Mouse (Mus musculus) kidney, postnatal 14 days (tissue): ENCODE results near the gene Casc3.

Experiments
- DNase-seq: peaks from one replicate; pipeline ENCODE4 v3.0.0; 2022; ENCODE audit warnings: mixed read lengths

The Casc3 gene

DNA sequence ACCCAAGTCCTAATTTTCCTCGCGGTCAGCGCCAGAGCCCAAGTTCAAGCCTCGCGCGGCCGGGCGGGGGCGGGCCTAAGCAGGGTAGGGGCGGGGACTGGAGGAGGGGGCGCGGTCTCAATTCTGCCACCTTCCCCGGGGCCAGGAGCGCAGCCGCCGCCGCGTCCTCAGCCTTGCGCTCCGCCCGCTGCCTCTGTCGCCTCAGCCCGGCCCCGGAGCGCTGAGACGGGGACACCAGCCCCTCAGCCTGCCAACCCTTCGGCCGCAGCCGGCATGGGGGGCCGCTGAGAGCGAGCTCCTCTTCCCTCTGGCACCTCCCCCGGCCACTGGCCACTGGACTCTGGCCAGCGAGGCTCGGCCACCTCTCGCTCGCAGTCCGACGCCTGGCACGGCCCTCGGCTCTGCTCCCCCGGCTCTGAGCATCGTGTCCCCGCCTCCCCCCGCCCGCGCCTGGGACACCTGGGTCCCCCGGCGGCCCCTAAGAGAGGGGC lies 32.0 kb downstream of the Casc3 start, which contains the start of gene Rapgefl1:
TSS of gene Rapgefl1 (plus strand) at position 135 of the 491 bp plus-strand sequence.
- DNase-seq: peak; percentile 90

DNA sequence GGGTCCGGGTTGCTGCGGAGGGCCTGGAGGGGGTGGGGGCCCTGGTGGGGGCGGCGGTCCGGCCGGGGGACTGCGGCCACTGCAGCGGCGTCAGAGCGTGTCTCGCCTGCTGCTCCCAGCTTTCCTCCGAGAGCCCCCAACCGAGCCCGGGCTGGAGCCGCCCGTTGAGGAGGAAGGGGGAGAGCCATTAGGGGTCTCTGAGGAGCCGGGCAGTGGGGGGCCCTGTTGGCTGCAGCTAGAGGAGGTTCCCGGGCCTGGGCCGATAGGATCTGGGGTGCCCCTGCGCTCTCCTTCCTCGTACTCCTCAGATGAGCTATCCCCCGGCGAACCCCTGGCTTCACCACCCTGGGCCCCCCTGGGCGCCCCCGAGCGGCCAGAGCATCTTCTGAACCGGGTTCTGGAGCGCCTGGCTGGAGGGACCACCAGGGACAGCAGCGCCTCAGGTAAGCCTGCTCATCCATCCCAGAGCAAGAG lies 32.6 kb downstream of the Casc3 start:
- peak; percentile 19 for DNase-seq

DNA sequence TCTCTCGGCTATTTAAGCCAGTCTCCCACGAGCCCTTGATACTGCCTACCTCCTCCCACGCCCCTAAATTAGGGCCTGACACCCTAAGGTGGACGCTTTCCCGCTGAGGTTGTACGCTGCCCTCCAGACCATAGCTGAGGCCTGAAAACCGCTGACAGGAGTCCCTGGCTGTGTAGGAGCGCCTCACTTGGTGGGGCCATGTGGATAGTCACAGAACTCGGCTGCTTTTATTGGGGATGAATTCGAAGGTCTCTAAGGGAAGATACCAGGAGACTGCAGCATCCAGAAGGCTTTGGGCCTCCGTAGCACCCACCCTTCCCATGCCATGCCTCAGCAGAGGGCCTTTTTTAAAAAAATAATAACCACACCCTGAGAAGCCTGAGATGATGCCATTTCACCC lies 33.2 kb downstream of the Casc3 start:
- DNase-seq: no peak

DNA sequence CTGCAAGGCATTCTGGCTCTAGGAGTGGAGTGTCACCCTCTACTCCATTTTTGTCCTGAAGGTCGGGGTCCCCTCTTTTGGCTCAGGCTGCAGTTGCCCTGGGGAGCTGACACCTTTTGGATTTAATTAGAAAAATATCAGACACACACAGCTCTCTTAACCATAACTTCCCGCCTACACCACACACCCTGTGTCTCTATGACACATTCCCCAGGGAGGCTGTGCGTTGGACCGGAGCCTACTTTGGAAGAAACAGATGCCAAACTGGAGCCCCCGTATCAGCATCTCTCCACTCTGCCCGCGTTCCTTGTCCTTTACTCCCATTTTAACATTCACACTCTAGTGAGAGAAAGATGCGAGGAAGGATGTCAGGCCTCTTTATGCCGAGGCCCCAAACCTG lies 33.8 kb downstream of the Casc3 start:
- DNase-seq: no peak

DNA sequence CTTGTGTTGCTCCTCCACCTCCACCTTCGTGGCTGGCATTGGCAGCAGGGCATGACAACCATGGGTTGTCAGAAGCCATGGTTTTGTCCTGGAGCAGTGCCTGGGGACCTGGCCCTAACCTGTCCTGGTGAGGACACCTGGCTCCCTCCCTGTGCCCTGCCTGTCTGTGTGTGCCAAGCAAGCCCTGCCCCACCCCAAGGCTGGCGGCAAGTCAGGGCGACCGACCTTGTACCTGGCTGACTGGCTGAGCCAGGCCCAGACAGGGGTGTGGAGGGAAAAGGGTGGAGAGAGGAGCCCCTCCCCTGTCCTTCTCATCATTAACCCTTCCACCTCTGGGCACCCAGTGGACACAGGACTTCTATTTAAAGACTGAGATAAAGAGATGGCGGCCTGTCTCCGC lies 34.7 kb downstream of the Casc3 start:
- peak; percentile 30 for DNase-seq

DNA sequence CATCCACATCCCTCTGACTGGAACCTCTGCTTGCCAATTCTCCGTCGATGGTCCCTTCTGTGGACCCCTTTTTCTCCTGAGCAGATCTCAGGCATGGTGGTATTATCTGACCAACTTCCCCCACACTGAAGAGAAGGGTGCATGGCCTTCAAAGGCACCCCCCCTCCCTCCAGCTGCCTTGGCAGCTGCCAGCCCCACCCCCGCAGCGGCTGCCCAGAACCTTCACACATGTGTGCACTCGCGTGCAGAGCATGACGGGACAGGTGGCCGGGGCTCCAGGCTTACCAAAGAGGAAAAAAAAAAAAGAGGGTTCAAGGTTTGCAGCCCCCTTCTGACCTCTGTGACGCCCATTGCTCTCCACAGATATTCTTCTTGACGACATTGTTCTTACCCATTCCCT lies 35.2 kb downstream of the Casc3 start:
- no peak for DNase-seq

DNA sequence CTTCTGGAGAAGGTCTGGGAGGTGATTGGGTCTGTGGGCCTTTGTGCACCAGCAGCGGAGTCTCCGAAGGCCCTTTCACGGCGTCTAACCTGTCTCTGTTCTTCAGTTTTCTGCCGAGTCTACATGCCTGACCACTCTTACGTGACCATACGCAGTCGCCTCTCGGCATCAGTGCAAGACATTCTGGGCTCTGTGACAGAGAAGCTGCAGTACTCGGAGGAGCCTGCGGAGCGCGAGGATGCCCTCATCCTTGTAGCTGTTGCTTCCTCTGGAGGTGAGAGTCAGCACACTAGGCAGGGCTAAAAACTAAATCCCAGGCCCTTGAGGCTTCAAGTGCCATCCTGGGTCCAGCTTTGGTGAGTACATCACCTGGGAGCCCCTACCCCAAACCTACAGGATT lies 41.3 kb downstream of the Casc3 start:
- DNase-seq: no peak

DNA sequence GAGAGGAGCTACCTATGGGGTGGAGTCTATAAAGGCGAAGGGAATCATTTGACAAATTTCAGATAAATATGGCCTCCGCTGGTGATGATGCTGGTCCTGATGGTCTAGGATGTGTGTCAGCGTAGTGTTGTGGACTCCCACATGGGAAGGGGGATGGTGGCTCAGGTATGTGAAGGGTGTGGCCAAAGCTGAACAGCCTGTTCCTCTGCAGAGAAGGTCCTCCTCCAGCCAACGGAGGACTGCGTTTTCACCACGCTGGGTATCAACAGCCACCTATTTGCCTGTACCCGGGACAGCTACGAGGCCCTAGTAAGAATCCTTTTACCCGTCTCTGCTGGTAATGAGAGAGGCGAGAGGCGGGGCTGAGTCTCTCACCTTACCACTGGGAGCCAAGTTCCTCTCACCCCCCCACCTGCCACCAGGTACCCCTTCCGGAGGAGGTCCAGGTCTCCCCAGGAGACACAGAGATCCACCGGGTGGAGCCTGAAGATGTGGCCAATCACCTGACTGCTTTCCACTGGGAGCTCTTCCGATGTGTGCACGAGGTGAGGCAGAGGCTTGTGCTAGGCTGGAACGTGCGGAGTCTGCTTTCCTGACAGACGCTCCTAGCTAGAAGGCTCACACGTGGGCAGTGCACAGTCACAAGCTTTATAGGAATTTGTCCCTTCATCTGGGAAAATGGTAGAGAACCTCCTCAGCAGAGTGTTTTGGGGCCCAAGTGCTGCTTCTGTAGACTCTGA lies 42.3 kb downstream of the Casc3 start:
- no peak for DNase-seq

DNA sequence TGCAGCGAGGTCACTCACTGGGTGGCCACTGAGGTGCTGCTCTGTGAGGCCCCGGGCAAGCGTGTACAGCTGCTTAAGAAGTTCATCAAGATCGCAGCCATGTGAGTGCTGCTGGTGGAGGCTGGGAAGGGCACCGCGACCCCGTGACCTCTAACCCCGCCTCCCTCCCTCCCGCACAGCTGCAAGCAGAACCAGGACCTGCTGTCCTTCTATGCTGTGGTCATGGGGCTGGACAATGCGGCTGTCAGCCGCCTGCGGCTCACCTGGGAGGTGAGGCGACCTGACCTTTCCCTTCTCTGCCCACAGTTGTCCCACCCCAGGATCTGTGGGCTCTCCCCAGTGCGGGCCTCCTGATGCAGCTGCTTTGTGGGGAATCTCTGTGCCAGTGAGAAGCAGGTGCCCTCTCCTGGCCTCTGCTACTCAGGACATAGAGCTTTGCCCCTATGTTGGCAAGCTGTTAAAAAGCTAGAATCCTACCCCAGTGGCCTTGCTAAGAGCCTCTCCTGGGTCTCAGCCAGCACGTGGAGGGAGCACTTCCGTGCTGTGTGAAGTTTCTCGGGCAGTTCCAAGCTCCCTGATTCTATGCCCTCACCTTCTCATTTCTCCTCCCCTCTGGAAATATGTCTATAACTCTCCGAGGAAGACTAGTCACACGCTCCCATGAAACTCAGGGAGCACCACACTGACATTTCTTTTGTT lies 44.6 kb downstream of the Casc3 start:
- peak; percentile 19 for DNase-seq

DNA sequence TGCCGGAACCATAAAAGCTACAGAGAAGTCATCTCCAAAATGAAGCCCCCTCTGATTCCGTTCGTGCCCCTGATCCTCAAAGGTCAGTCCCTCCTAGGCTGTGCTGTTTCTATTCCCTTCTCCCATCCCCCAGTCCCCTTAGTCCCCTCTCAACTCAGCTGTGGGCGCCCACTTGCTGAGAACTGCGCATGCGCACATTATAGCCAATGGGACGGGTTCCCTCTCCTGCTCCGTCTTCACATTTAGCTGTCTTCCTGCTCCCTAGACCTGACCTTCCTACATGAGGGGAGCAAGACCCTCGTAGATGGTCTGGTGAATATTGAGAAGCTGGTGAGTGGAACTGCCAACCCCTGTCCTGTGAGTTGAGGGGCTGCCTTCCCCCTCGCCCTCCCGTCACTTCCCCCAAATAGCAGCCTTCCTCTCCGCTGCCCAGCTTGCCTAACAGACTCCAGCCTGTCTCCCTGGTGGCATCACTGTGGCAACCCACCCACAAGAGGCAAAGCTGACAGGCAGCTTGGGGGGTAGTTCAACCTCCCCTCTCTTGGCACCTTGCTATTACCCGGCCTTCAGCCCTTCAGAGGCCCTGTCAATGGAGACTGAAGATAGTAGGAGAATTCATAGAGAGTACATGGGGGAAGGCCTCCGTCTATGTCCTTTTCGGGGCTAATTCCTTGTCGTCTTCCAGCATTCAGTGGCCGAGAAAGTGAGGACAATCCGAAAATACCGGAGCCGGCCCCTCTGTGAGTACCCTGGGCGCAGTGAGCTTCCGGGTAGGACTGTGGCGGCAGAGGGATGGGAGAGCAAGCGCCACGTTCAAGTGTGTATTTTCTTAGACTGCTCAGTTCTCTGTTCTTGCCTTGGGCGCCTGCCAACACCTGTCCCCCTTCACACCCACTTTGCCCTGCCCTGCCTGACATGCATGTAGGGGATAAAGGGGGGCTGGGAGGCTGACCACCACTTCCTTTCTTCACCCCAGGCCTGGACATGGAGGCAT lies 45.7 kb downstream of the Casc3 start:
- DNase-seq: no peak

DNA sequence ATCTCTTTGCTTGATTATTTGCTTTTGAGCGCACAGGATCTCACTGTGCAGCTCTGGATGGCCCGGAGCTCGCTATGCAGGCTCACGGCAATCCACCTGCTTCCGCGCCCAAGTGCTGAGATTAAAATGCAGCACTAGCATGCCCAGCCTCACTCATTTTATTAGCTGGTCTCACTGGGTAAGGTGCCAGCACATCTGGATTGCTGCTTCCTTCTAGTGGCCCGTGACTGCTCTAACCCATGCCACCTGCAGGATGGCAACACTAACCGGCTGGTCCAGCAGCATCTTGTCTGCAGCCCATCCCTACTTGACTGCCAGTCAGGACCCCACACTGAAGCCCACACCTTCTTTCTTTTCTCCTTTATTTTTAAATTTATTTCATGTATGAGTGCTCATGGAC lies 49.4 kb downstream of the Casc3 start:
- DNase-seq: peak; percentile 36

DNA sequence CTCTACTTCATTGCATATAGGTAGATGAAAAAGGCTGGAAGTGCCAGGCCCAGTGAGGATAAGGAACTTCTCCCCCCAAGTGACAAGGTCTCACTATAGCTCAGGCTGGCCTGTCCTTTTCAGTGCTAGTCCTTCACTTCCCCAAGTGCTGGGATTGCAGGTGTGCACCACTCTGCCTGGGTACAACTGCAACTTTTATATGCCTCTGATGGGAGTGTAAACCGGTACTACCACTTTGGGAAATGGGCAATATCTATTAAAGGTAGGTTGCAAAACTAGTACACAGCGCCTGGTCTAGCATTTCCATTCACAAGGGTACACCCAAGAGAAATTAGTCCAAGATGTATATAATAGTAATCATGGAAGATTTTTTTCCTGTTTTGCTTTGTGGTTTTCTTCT lies 50.0 kb downstream of the Casc3 start:
- DNase-seq: no peak

DNA sequence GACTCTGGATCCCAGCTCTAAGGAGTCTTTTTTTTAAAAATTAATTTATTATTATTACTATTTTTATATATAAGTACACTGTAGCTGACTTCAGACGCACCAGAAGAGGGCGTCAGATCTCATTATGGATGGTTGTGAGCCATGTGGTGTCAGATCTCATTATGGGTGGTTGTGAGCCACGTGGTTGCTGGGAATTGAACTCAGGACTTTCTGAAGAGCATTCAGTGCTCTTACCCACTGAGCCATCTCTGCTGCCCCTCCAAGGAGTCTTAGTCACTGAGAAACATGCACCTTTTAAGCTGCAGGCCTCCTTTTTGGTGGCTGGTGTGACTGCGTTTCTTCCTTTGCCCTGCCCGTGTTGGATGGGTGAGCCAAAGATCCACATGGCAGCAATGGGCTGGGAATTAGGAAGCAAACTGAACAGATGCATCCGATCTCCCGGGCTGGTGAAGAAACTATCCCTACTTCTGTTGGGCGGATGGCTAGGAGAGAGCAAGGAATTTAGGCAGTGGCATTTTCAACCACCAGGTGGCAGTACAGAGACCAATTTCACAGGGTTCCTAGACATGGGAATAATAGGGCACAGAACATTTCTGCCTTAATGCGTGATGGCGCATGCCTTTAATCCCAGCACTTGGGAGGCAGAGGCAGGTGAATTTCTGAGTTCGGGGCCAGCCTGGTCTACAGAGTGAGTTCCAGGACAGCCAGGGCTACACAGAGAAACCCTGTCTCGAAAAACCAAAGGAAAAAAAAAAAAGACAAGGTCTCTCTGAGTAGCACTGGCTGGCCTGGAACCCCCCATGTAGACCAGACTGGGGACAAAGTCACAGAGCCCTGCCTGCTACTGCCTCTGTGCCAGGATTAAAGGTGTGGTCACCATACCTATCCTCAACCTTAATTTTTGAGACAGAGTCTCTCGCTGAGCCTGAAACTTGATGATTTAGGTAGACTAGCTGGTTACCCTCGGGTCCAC lies 54.3 kb downstream of the Casc3 start:
- DNase-seq: peak; percentile 92

DNA sequence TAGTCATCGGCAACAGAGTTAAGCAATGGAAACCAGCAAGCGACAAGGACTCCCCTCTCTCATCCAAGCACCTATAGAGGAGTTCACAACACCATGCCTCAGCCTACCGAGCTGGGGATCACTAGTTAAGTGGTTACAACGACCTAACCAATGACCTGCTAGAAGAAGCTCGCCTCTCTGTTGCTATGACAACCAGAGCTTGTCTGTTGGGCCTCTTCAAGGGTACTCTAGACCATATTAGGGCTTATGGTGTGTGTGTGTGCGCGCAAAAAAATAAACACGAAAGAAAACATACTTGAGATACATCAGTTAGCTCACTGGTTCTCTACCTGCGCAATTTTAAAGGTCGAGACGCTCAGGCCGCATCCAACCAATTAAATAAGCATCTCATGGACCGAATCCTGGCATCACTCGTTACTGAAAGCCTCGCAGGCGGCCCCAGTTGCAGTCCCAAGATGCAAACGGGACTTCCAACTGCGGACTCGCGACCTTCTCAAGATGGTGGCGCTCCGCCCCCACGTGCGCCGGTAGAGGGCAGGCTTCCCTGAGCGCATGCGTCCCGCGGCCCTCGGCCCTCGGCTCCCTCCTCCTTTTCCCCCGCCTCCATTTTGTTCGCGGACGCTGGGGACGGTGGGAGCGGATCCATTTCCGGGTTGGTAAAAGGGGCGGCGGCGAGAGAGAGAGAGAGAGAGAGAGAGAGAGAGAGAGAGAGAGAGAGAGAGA lies 58.5 kb downstream of the Casc3 start, which contains the start of gene Wipf2:
TSS of gene Wipf2 (plus strand) at position 611 of the 723 bp plus-strand sequence.
- DNase-seq: peak; percentile 97

DNA sequence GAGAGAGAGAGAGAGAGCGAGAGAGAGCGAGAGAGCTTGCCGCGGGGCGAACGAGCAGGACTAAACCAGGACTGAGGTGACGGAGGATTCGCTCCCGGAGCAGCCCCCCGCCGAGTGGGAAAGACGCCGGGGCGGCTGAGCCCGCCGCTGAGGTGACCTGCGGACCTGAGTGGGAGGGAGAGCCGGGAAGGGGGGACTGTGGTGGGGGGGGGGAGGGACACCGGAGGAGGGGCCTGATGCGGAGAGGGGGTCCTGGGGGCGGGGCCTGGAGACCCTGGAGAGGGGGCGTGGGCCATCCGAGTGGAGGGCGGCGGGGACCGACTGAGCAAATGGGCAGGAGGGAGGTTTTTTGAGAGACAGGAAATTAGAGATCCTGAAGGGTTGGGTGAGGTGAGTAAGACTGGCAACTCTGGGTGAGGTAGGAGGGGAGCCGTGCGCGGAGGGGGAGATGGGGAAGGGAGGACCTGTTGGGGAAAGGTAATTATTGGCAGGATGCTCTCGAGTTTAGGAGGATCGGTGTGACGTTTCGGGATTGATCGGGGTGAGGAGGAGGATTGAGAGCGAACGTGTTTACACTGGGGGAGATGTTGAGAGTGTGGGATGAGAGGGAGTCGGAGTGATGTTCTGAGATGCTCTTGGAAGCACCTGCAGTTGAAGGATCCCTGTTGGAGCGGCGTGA lies 59.2 kb downstream of the Casc3 start:
- DNase-seq: peak; percentile 73

DNA sequence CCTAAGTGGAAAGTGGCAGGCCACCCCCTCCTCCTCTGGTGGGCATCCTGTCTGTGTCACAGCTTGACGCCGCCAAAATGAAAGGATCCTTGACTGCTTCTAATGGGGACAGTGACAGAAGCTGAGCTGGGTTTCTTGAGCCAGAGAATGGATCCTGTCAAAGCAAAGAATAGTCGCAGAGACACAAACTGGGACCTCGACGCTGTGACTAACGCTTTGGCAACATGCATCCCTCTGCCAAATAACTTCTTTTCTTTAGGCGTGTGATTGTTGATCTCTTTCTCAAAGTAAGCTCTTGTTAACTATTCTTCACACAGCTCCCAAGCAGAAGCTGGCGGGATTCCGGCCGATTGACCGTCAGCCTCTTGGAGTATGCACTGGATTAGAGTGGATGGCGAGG lies 62.6 kb downstream of the Casc3 start:
- DNase-seq: no peak

DNA sequence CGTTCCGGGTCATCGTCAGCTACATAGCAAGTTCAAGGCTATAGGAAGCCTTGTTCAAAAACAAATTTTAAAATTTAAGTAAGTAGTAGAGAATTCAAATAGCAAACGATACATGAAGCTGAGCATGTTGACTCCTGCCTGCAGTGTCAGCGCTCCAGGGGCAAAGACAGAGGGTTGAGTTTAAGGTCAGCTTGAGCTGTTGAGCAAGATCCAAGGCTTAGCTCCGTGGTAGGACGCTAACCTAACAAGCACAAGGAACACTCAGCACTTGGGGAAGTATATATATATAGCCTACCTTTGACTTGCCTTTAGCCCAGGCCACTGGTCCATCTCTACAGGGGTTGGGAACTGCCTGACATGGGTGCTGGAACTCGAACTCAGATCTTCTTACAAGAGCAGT lies 65.2 kb downstream of the Casc3 start:
- DNase-seq: no peak

DNA sequence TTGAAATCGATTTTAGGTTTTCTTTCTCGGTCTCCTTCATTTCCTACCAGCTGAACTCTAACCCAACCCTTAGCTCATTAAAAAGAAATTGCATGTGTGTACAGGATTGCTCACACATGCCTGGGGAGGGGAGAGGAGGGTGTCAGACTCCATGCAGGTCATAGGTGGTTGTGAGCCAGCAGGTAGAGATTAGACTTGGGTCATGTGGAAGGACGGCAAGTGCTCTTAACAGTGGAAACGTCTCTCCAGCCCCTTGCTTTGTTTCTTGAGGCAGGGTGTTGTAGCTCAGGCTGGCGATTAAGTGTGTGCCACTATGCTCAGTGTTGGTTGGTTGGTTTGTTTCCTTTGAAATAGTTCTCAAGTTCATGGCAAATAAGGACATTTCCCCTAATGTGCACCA lies 66.1 kb downstream of the Casc3 start:
- DNase-seq: no peak

DNA sequence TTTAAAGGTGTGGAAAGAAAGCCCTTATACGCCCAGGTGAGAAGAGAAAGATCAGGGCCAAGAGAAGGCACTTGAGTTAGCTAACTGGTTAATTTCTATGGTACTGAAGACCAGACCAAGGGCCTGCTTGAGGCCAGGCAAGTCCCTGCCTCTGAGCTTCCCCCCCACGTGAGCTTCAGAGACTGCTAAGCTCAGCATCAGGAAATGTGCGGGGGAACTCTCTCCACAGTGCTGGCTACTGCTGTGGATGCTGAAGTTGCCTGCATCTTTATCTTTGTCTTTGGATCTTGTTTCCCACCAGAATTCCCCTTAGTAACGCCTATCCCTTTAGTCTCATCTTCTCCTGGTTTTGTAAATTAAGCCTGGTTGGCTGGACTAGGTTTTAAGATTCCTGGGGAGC lies 66.7 kb downstream of the Casc3 start:
- no peak for DNase-seq

DNA sequence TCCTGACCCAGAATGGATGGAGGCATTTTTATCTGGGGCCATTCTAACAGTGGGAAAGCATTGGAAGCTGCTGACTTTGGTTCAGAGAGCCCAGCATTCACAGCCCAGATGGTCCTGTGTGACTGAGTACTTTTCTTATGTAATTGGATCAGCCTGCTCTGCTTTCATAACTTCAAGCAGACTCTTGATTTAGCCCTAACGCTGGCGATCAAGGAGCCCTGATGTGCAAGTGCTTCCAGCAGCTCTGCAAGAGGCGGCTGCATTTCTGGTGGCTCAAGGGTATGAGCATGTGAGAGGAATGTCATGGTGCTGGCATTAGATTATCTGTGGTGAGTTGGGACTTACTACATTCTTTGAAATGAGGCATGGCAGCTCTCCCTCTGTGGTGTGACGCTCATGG lies 67.3 kb downstream of the Casc3 start:
- DNase-seq: no peak
